Mouse (Mus musculus): ENCODE measurements around the gene Mif4gd.
A peak's percentile ranks its signal among the peaks of the same experiment; 100 is the strongest.

Gene Mif4gd

GRCm38 (mm10) chr11:115612059-115612409 is 735 bp downstream of the Mif4gd start:
- DNase-seq, result peak in 1 of 2 experiments; percentile 40

- DNase-seq, result no peak
These were observed 1.6 kb downstream of the Mif4gd start for GRCm38 (mm10) chr11:115611173-115611572.

- DNase-seq, result no peak
These were observed 3.2 kb downstream of the Mif4gd start for GRCm38 (mm10) chr11:115609576-115609975.

- no peak for DNase-seq
These were observed 4.1 kb downstream of the Mif4gd start for GRCm38 (mm10) chr11:115608421-115609399.

GRCm38 (mm10) chr11:115606733-115607132 is 6.0 kb downstream of the Mif4gd start:
- DNase-seq, result no peak

GRCm38 (mm10) chr11:115604304-115604696 is 8.5 kb downstream of the Mif4gd start:
- no peak for DNase-seq

- peak; percentile 95 to 98 for DNase-seq
These were observed 9.1 kb downstream of the Mif4gd start, which contains the start of the genes Mrps7 and Gga3 for GRCm38 (mm10) chr11:115603476-115604303. Gene Mrps7 (plus strand): TSS chr11:115603925. Gene Gga3 (minus strand): TSS chr11:115604051.

GRCm38 (mm10) chr11:115603128-115603475 is 9.7 kb downstream of the Mif4gd start:
- DNase-seq, result no peak

GRCm38 (mm10) chr11:115601174-115601573 is 11.6 kb downstream of the Mif4gd start:
- peak in 1 of 2 experiments; percentile 19 for DNase-seq

GRCm38 (mm10) chr11:115600743-115601142 is 12.0 kb downstream of the Mif4gd start:
- DNase-seq, result peak; percentile 26 to 35

GRCm38 (mm10) chr11:115599722-115600121 is 13.0 kb downstream of the Mif4gd start:
- no peak for DNase-seq

- no peak for DNase-seq
These were observed 14.5 kb downstream of the Mif4gd start for GRCm38 (mm10) chr11:115598309-115598708.

- no peak for DNase-seq
These were observed 17.6 kb downstream of the Mif4gd start for GRCm38 (mm10) chr11:115595209-115595608.

- no peak for DNase-seq
These were observed 22.2 kb downstream of the Mif4gd start for GRCm38 (mm10) chr11:115590526-115591075.

- no peak for DNase-seq
These were observed 24.8 kb downstream of the Mif4gd start for GRCm38 (mm10) chr11:115587984-115588383.

- DNase-seq, result no peak
These were observed 26.4 kb downstream of the Mif4gd start for GRCm38 (mm10) chr11:115586403-115586802.

- no peak for DNase-seq
These were observed 27.1 kb downstream of the Mif4gd start for GRCm38 (mm10) chr11:115585573-115586100.

- no peak for DNase-seq
These were observed 28.2 kb downstream of the Mif4gd start for GRCm38 (mm10) chr11:115584376-115585073.

- DNase-seq, result no peak
These were observed 29.7 kb downstream of the Mif4gd start for GRCm38 (mm10) chr11:115582913-115583606.

GRCm38 (mm10) chr11:115579080-115579479 is 33.7 kb downstream of the Mif4gd start:
- no peak for DNase-seq

GRCm38 (mm10) chr11:115564961-115565360 is 47.8 kb downstream of the Mif4gd start:
- no peak for DNase-seq
